ENCODE assay signal across 19 mouse cellular contexts in the genomic region with DNA sequence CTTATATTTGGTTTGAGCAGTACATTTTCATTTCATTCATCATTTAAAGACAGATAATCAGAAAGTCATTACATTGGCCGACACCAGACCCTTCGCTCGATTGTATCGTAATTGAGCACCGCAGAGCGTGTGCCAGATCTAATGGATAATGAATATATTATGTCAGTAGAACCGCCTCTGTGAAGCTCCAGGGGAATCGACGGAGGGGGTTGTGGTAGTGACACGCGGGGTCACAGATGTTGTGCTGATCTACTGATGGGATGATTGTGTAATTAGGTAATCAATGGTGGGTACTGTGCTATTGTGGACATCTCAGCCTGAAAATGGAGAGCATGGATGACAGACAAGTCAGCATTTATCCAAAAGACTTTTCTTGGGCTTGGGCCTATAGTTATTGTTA.
DNase-seq lines count a peak whose midpoint lies in the region; ATAC-seq and TF ChIP-seq lines count a peak whose summit lies in the region.
"Had no signal": no experiment of that assay in that cellular context is flagged by ENCODE, and none has a peak within 500 bp of the region (broad histone marks: within the 10 kb centered on the region; RNA-seq: fewer than 3 reads in every experiment).

No protein-coding gene starts in this region.

- no peaks in the 10 kb centered on the region for H3K27me3 ChIP-seq in hindbrain, embryonic 11.5 days (ENCODE audit: control insufficient read depth, insufficient read depth, low read length)
- H3K27me3 ChIP-seq in hindbrain, embryonic 16.5 days (replicated peaks; ENCODE audit: control insufficient read depth, insufficient read depth, low read length), result no peaks in the 10 kb centered on the region
- H3K27me3 ChIP-seq in forebrain, embryonic 16.5 days (replicated peaks; ENCODE audit: control insufficient read depth, insufficient read depth, low read length), result no peaks in the 10 kb centered on the region
- no peaks in the 10 kb centered on the region for H3K27me3 ChIP-seq in midbrain, postnatal 0 days (ENCODE audit: insufficient read depth, low read length)
- no peaks in the 10 kb centered on the region for H3K27me3 ChIP-seq in intestine, embryonic 16.5 days (replicated peaks; ENCODE audit: control insufficient read depth, insufficient read depth, low read length)
- H3K27me3 ChIP-seq: heart, embryonic 12.5 days; Patski had no signal

- ATAC-seq in hindbrain, embryonic 11.5 days (ENCODE audit: low FRiP score), result peak; percentile 93
- ATAC-seq in hindbrain, embryonic 16.5 days, result no peak; the same call in 1 of the 2 replicates
- ATAC-seq in forebrain, embryonic 16.5 days, result peak; percentile 50; the same call in 1 of the 2 replicates
- no peak for ATAC-seq in midbrain, postnatal 0 days (ENCODE audit: low FRiP score)
- ATAC-seq in intestine, embryonic 16.5 days, result no peak
- ATAC-seq: Patski had no signal

- no peak overlapping the region for H3K4me3 ChIP-seq in hindbrain, embryonic 11.5 days (ENCODE audit: low read depth, low read length)
- no peak overlapping the region for H3K4me3 ChIP-seq in hindbrain, embryonic 16.5 days (ENCODE audit: low read length)
- no peak overlapping the region for H3K4me3 ChIP-seq in forebrain, embryonic 16.5 days (replicated peaks; ENCODE audit: low read length)
- H3K4me3 ChIP-seq in midbrain, postnatal 0 days (ENCODE audit: low read depth, low read length), result no peak overlapping the region
- H3K4me3 ChIP-seq in intestine, embryonic 16.5 days (ENCODE audit: low read length), result no peak overlapping the region
- H3K4me3 ChIP-seq: heart, embryonic 12.5 days; limb, embryonic 10.5 days had no signal

- H3K9me3 ChIP-seq in hindbrain, embryonic 11.5 days (ENCODE audit: control insufficient read depth, low read length), result no peaks in the 10 kb centered on the region
- no peaks in the 10 kb centered on the region for H3K9me3 ChIP-seq in hindbrain, embryonic 16.5 days (ENCODE audit: control insufficient read depth, low read length)
- no peaks in the 10 kb centered on the region for H3K9me3 ChIP-seq in forebrain, embryonic 16.5 days (ENCODE audit: control insufficient read depth, low read length)
- no peaks in the 10 kb centered on the region for H3K9me3 ChIP-seq in midbrain, postnatal 0 days (ENCODE audit: low read length)
- no peaks in the 10 kb centered on the region for H3K9me3 ChIP-seq in intestine, embryonic 16.5 days (ENCODE audit: control insufficient read depth, low read length)
- H3K9me3 ChIP-seq: heart, embryonic 12.5 days; limb, embryonic 10.5 days had no signal

- H3K4me2 ChIP-seq in hindbrain, embryonic 11.5 days (replicated peaks; ENCODE audit: low read depth, low read length), result no peak overlapping the region
- H3K4me2 ChIP-seq in hindbrain, embryonic 16.5 days (ENCODE audit: low read length), result no peak overlapping the region
- no peak overlapping the region for H3K4me2 ChIP-seq in forebrain, embryonic 16.5 days (ENCODE audit: low read length)
- no peak overlapping the region for H3K4me2 ChIP-seq in midbrain, postnatal 0 days (ENCODE audit: low read depth, low read length, poor library complexity, severe bottlenecking)
- no peak overlapping the region for H3K4me2 ChIP-seq in intestine, embryonic 16.5 days (ENCODE audit: low read depth, low read length)
- H3K4me2 ChIP-seq: heart, embryonic 12.5 days had no signal

- no peak overlapping the region for H3K9ac ChIP-seq in hindbrain, embryonic 11.5 days (ENCODE audit: low read depth, low read length)
- H3K9ac ChIP-seq in hindbrain, embryonic 16.5 days (ENCODE audit: low read depth, low read length), result no peak overlapping the region
- H3K9ac ChIP-seq in forebrain, embryonic 16.5 days (replicated peaks; ENCODE audit: low read depth, low read length), result no peak overlapping the region
- H3K9ac ChIP-seq in midbrain, postnatal 0 days (replicated peaks; ENCODE audit: low read length, poor library complexity, severe bottlenecking), result no peak overlapping the region
- H3K9ac ChIP-seq in intestine, embryonic 16.5 days (ENCODE audit: low read depth, low read length), result no peak overlapping the region
- H3K9ac ChIP-seq: heart, embryonic 12.5 days had no signal

- TF ChIP-seq CTCF in midbrain, postnatal 0 days (IDR thresholded peaks at IDR 0.05), result no peak

- WGBS in hindbrain, embryonic 11.5 days, result 59% methylated on average over 11 of the region's 11 CpGs
- WGBS in hindbrain, embryonic 16.5 days, result 38% methylated on average over 11 of the region's 11 CpGs
- 58% methylated on average over 11 of the region's 11 CpGs for WGBS in forebrain, embryonic 16.5 days
- WGBS in midbrain, postnatal 0 days, result 59% methylated on average over 11 of the region's 11 CpGs
- WGBS in intestine, embryonic 16.5 days, result 78% methylated on average over 11 of the region's 11 CpGs

- no peaks in the 10 kb centered on the region for H3K36me3 ChIP-seq in hindbrain, embryonic 11.5 days (ENCODE audit: control insufficient read depth, insufficient read depth, low read length)
- H3K36me3 ChIP-seq in hindbrain, embryonic 16.5 days (ENCODE audit: control insufficient read depth, insufficient read depth, low read length), result no peaks in the 10 kb centered on the region
- H3K36me3 ChIP-seq in forebrain, embryonic 16.5 days (ENCODE audit: control insufficient read depth, insufficient read depth), result no peaks in the 10 kb centered on the region
- no peaks in the 10 kb centered on the region for H3K36me3 ChIP-seq in midbrain, postnatal 0 days (ENCODE audit: insufficient read depth, low read length)
- no peaks in the 10 kb centered on the region for H3K36me3 ChIP-seq in intestine, embryonic 16.5 days (ENCODE audit: control insufficient read depth, insufficient read depth, low read length)
- H3K36me3 ChIP-seq: heart, embryonic 12.5 days; limb, embryonic 10.5 days had no signal

- no peak overlapping the region for H3K27ac ChIP-seq in hindbrain, embryonic 11.5 days (ENCODE audit: low read depth, low read length)
- H3K27ac ChIP-seq in hindbrain, embryonic 16.5 days (ENCODE audit: low read depth, low read length), result no peak overlapping the region
- no peak overlapping the region for H3K27ac ChIP-seq in forebrain, embryonic 16.5 days (ENCODE audit: low read length)
- H3K27ac ChIP-seq in midbrain, postnatal 0 days (ENCODE audit: low read depth, low read length), result no peak overlapping the region
- H3K27ac ChIP-seq in intestine, embryonic 16.5 days (ENCODE audit: low read length), result no peak overlapping the region
- H3K27ac ChIP-seq: limb, embryonic 10.5 days had no signal

- peak; percentile 21 for DNase-seq in embryo, embryonic 10.5 days (ENCODE audit: low spot score)
- no peak for DNase-seq in embryo, embryonic 9.5 days (ENCODE audit: extremely low spot score)
- DNase-seq in hindbrain, embryonic 11.5 days (ENCODE audit: low spot score), result peak; percentile 49
- DNase-seq in midbrain, postnatal 0 days (ENCODE audit: low spot score), result peak; percentile 2
- DNase-seq in urinary bladder, postnatal 10 days (ENCODE audit: low spot score), result no peak
- DNase-seq: adrenal gland, adult 8-10 months; cerebellum, postnatal 10 days; gastrocnemius, postnatal 10 days; heart, adult 11 months; kidney, postnatal 36 days; lung, adult 2 months; right cerebral cortex, postnatal 25 days; thymus, postnatal 36 days had no signal

- no peaks in the 10 kb centered on the region for H3K4me1 ChIP-seq in hindbrain, embryonic 11.5 days (replicated peaks; ENCODE audit: control insufficient read depth, insufficient read depth, low read length)
- H3K4me1 ChIP-seq in hindbrain, embryonic 16.5 days (ENCODE audit: control insufficient read depth, insufficient read depth, low read depth, low read length), result no peaks in the 10 kb centered on the region
- H3K4me1 ChIP-seq in forebrain, embryonic 16.5 days (replicated peaks; ENCODE audit: control insufficient read depth, insufficient read depth, low read length), result no peaks in the 10 kb centered on the region
- H3K4me1 ChIP-seq in midbrain, postnatal 0 days (ENCODE audit: insufficient read depth, low read length), result no peaks in the 10 kb centered on the region
- no peaks in the 10 kb centered on the region for H3K4me1 ChIP-seq in intestine, embryonic 16.5 days (ENCODE audit: control insufficient read depth, insufficient read depth, low read length)
- H3K4me1 ChIP-seq: heart, embryonic 12.5 days; limb, embryonic 10.5 days had no signal

Comparison
In these comparisons a context has a peak if more than half of its experiments do, and no peak if none do; other contexts are left out.
1. DNase-seq: peak in embryo, embryonic 10.5 days (single experiment), hindbrain, embryonic 11.5 days (single experiment) and midbrain, postnatal 0 days (single experiment); none in embryo, embryonic 9.5 days (single experiment) and urinary bladder, postnatal 10 days (single experiment).
2. ATAC-seq: peak in hindbrain, embryonic 11.5 days (single experiment) and forebrain, embryonic 16.5 days (single experiment); none in hindbrain, embryonic 16.5 days (single experiment), midbrain, postnatal 0 days (single experiment) and intestine, embryonic 16.5 days (single experiment).